Mouse (Mus musculus) hindbrain, embryonic 13.5 days (tissue): ENCODE measurements at regions not wholly inside any gene's neighbourhood (a gene's known extent, or its start where the extent isn't known, plus 50 kb on each side); places are given as distances from the start of the nearest gene placed in this dataset.
"Not testable (repeated sequence)": the region's sequence is repeated elsewhere in the genome, so short reads cannot be mapped to it uniquely, and the experiment has no call there.

Experiments used
- ATAC-seq: fragments of 200-750 bp; cut with Nextera tagmentation; 2 replicates; pipeline ENCODE4 v1.8.0; 2017; ENCODE audit warnings: moderate TSS enrichment; ENCODE audit not compliant: low FRiP score
- H3K27ac ChIP-seq: fragments of 300-500 bp; sonication (generic); 2 replicates; pipeline ENCODE4 v1.5.1; 2015; ENCODE audit warnings: inconsistent platforms, mild to moderate bottlenecking, moderate library complexity
- H3K27me3 ChIP-seq: fragments of 300-500 bp; sonication (generic); 2 replicates; pipeline ENCODE4 v1.6.1; 2015; ENCODE audit warnings: mild to moderate bottlenecking, inconsistent platforms
- H3K36me3 ChIP-seq: fragments of 300-500 bp; sonication (generic); 2 replicates; pipeline ENCODE4 v1.6.1; 2015; ENCODE audit warnings: mild to moderate bottlenecking, inconsistent platforms
- H3K4me1 ChIP-seq: fragments of 300-500 bp; sonication (generic); replicated peaks from 2 replicates; pipeline ENCODE4 v1.6.1; 2015; ENCODE audit warnings: inconsistent platforms
- H3K4me2 ChIP-seq: fragments of 300-500 bp; sonication (generic); 2 replicates; pipeline ENCODE4 v1.6.1; 2015; ENCODE audit warnings: inconsistent platforms, mild to moderate bottlenecking, moderate library complexity
- H3K4me3 ChIP-seq: fragments of 300-500 bp; sonication (generic); 2 replicates; pipeline ENCODE4 v1.5.1; 2015; ENCODE audit warnings: mild to moderate bottlenecking, inconsistent platforms
- H3K9ac ChIP-seq: fragments of 300-500 bp; sonication (generic); 2 replicates; pipeline ENCODE4 v1.6.1; 2015; ENCODE audit warnings: mild to moderate bottlenecking, inconsistent platforms
- H3K9me3 ChIP-seq: fragments of 300-500 bp; sonication (generic); 2 replicates; pipeline ENCODE4 v1.6.1; 2016; ENCODE audit warnings: inconsistent platforms
- WGBS: fragments of 180-500 bp; shearing (Covaris S2); methylation state at CpG from one replicate; pipeline ENCODE4 v1.1.7; 2015; 5-methylcytosine and 5-hydroxymethylcytosine counted together

- H3K27ac ChIP-seq: no peak overlapping the region
- H3K9ac ChIP-seq: no peak overlapping the region
- no peak for ATAC-seq
- H3K4me1 ChIP-seq: no peaks in the 10 kb centered on the region
- H3K36me3 ChIP-seq: no peaks in the 10 kb centered on the region
- H3K4me2 ChIP-seq: no peak overlapping the region
- no peak overlapping the region for H3K4me3 ChIP-seq
- no peaks in the 10 kb centered on the region for H3K27me3 ChIP-seq
- 92% methylated on average over 1 of the region's 1 CpGs for WGBS
- no peaks in the 10 kb centered on the region for H3K9me3 ChIP-seq
Measured at GRCm38 (mm10) chr1:147175350-147175749, 680.8 kb downstream of the Brinp3 start.

- 72% methylated on average over 1 of the region's 1 CpGs for WGBS
- no peak for ATAC-seq
- H3K9me3 ChIP-seq: no peaks in the 10 kb centered on the region
Measured at GRCm38 (mm10) chr1:147186799-147187198, 692.2 kb downstream of the Brinp3 start.

GRCm38 (mm10) chr1:147187251-147188025, 692.9 kb downstream of the Brinp3 start:
- 49% methylated on average over 6 of the region's 6 CpGs for WGBS
- no peak overlapping the region for H3K4me2 ChIP-seq
- H3K4me3 ChIP-seq: no peak overlapping the region
- no peaks in the 10 kb centered on the region for H3K4me1 ChIP-seq
- H3K27me3 ChIP-seq: no peaks in the 10 kb centered on the region
- ATAC-seq: no peak
- no peak overlapping the region for H3K9ac ChIP-seq
- H3K9me3 ChIP-seq: no peaks in the 10 kb centered on the region
- no peaks in the 10 kb centered on the region for H3K36me3 ChIP-seq
- no peak overlapping the region for H3K27ac ChIP-seq

More at GRCm38 (mm10) chr1:147186799-147187198, 692.2 kb downstream of the Brinp3 start:
- no peak overlapping the region for H3K4me3 ChIP-seq
- H3K27me3 ChIP-seq: no peaks in the 10 kb centered on the region
- H3K4me2 ChIP-seq: no peak overlapping the region
- no peaks in the 10 kb centered on the region for H3K4me1 ChIP-seq
- H3K36me3 ChIP-seq: no peaks in the 10 kb centered on the region
- no peak overlapping the region for H3K9ac ChIP-seq
- H3K27ac ChIP-seq: no peak overlapping the region

GRCm38 (mm10) chr1:147199959-147200358, 705.4 kb downstream of the Brinp3 start:
- 90% methylated on average over 2 of the region's 2 CpGs for WGBS

GRCm38 (mm10) chr1:147214890-147215289, 720.3 kb downstream of the Brinp3 start:
- WGBS: 90% methylated on average over 7 of the region's 7 CpGs

More at GRCm38 (mm10) chr1:147199959-147200358, 705.4 kb downstream of the Brinp3 start:
- H3K4me2 ChIP-seq, H3K36me3 ChIP-seq, H3K9ac ChIP-seq, H3K4me1 ChIP-seq, H3K27ac ChIP-seq, ATAC-seq, H3K27me3 ChIP-seq, H3K9me3 ChIP-seq, H3K4me3 ChIP-seq: not testable (repeated sequence)

GRCm38 (mm10) chr1:147217965-147218364, 723.4 kb downstream of the Brinp3 start:
- no peak overlapping the region for H3K27ac ChIP-seq
- H3K4me1 ChIP-seq: no peaks in the 10 kb centered on the region
- no peak overlapping the region for H3K4me2 ChIP-seq
- 75% methylated on average over 2 of the region's 2 CpGs for WGBS
- H3K4me3 ChIP-seq: no peak overlapping the region
- no peak for ATAC-seq
- H3K27me3 ChIP-seq: no peaks in the 10 kb centered on the region
- no peak overlapping the region for H3K9ac ChIP-seq
- H3K9me3 ChIP-seq: no peaks in the 10 kb centered on the region
- H3K36me3 ChIP-seq: no peaks in the 10 kb centered on the region

More at GRCm38 (mm10) chr1:147214890-147215289, 720.3 kb downstream of the Brinp3 start:
- H3K4me1 ChIP-seq, H3K27me3 ChIP-seq, H3K4me2 ChIP-seq, H3K36me3 ChIP-seq, H3K9me3 ChIP-seq, ATAC-seq, H3K9ac ChIP-seq, H3K27ac ChIP-seq, H3K4me3 ChIP-seq: not testable (repeated sequence)

- Histone ChIP-seq H3K27ac (no peak overlapping the region), H3K9me3 (no peaks in the 10 kb centered on the region), H3K4me2 (no peak overlapping the region), H3K27me3 (no peaks in the 10 kb centered on the region), H3K9ac (no peak overlapping the region), H3K36me3 (no peaks in the 10 kb centered on the region), H3K4me1 (no peaks in the 10 kb centered on the region), H3K4me3 (no peak overlapping the region)
- ATAC-seq: no peak
- WGBS: 92% methylated on average over 2 of the region's 2 CpGs
Measured at GRCm38 (mm10) chr1:147219438-147219837, 724.9 kb downstream of the Brinp3 start.

- H3K27ac ChIP-seq: no peak overlapping the region
- WGBS: 71% methylated on average over 3 of the region's 3 CpGs
- H3K4me1 ChIP-seq: no peaks in the 10 kb centered on the region
Measured at GRCm38 (mm10) chr1:147223232-147223925, 728.8 kb downstream of the Brinp3 start.

GRCm38 (mm10) chr1:147237565-147237964, 743.0 kb downstream of the Brinp3 start:
- 68% methylated on average over 3 of the region's 3 CpGs for WGBS
- ATAC-seq: no peak

More at GRCm38 (mm10) chr1:147223232-147223925, 728.8 kb downstream of the Brinp3 start:
- no peak overlapping the region for H3K4me2 ChIP-seq
- H3K36me3 ChIP-seq: no peaks in the 10 kb centered on the region
- H3K4me3 ChIP-seq: no peak overlapping the region
- H3K27me3 ChIP-seq: no peaks in the 10 kb centered on the region
- no peaks in the 10 kb centered on the region for H3K9me3 ChIP-seq
- H3K9ac ChIP-seq: no peak overlapping the region
- no peak for ATAC-seq

GRCm38 (mm10) chr1:147239108-147239507, 744.5 kb downstream of the Brinp3 start:
- Histone ChIP-seq H3K4me3 (no peak overlapping the region), H3K9me3 (no peaks in the 10 kb centered on the region), H3K4me2 (no peak overlapping the region), H3K36me3 (no peaks in the 10 kb centered on the region), H3K9ac (no peak overlapping the region), H3K27ac (no peak overlapping the region), H3K27me3 (no peaks in the 10 kb centered on the region), H3K4me1 (no peaks in the 10 kb centered on the region)
- no peak for ATAC-seq
- WGBS: 79% methylated on average over 3 of the region's 3 CpGs

More at GRCm38 (mm10) chr1:147237565-147237964, 743.0 kb downstream of the Brinp3 start:
- Histone ChIP-seq H3K27ac (no peak overlapping the region), H3K27me3 (no peaks in the 10 kb centered on the region), H3K4me1 (no peaks in the 10 kb centered on the region), H3K4me3 (no peak overlapping the region), H3K36me3 (no peaks in the 10 kb centered on the region), H3K9me3 (no peaks in the 10 kb centered on the region), H3K4me2 (no peak overlapping the region), H3K9ac (no peak overlapping the region)

- Histone ChIP-seq H3K27ac (no peak overlapping the region), H3K27me3 (no peaks in the 10 kb centered on the region), H3K36me3 (no peaks in the 10 kb centered on the region), H3K4me2 (no peak overlapping the region), H3K4me1 (no peaks in the 10 kb centered on the region), H3K9me3 (no peaks in the 10 kb centered on the region), H3K9ac (no peak overlapping the region), H3K4me3 (no peak overlapping the region)
- WGBS: 95% methylated on average over 1 of the region's 1 CpGs
- ATAC-seq: no peak
Measured at GRCm38 (mm10) chr1:147273324-147273723, 778.8 kb downstream of the Brinp3 start.

- Histone ChIP-seq H3K27me3 (no peaks in the 10 kb centered on the region), H3K4me1 (no peaks in the 10 kb centered on the region), H3K4me2 (no peak overlapping the region), H3K36me3 (no peaks in the 10 kb centered on the region), H3K27ac (no peak overlapping the region), H3K9me3 (no peaks in the 10 kb centered on the region), H3K9ac (no peak overlapping the region), H3K4me3 (no peak overlapping the region)
- 93% methylated on average over 3 of the region's 3 CpGs for WGBS
- ATAC-seq: no peak
Measured at GRCm38 (mm10) chr1:147291119-147291518, 796.6 kb downstream of the Brinp3 start.
